Comparison of ENCODE assay signal across 21 mouse cellular contexts in genomic region chr3:138823857-138824256, GRCm38 (mm10).
DNase-seq lines count a peak whose midpoint lies in the region; ATAC-seq and TF ChIP-seq lines count a peak whose summit lies in the region.
"Had no signal": no experiment of that assay in that cellular context is flagged by ENCODE, and none has a peak within 500 bp of the region (broad histone marks: within the 10 kb centered on the region; RNA-seq: fewer than 3 reads in every experiment).

No protein-coding gene starts in this region.

- H3K27me3 ChIP-seq in hindbrain, embryonic 10.5 days (ENCODE audit: insufficient read depth, poor library complexity, severe bottlenecking), result no peaks in the 10 kb centered on the region
- no peaks in the 10 kb centered on the region for H3K27me3 ChIP-seq in hindbrain, postnatal 0 days (ENCODE audit: insufficient read depth, low read length)
- no peaks in the 10 kb centered on the region for H3K27me3 ChIP-seq in neural tube, embryonic 11.5 days (ENCODE audit: control insufficient read depth, insufficient read depth, low read length)
- no peaks in the 10 kb centered on the region for H3K27me3 ChIP-seq in hindbrain, embryonic 13.5 days
- H3K27me3 ChIP-seq: embryonic facial prominence, embryonic 13.5 days; forebrain, embryonic 12.5 days; heart, embryonic 15.5 days; Patski had no signal

- H3K36me3 ChIP-seq in hindbrain, embryonic 10.5 days, result no peaks in the 10 kb centered on the region
- no peaks in the 10 kb centered on the region for H3K36me3 ChIP-seq in hindbrain, postnatal 0 days (ENCODE audit: insufficient read depth, low read length)
- no peaks in the 10 kb centered on the region for H3K36me3 ChIP-seq in neural tube, embryonic 11.5 days (ENCODE audit: control insufficient read depth, insufficient read depth, low read length)
- H3K36me3 ChIP-seq in hindbrain, embryonic 13.5 days, result no peaks in the 10 kb centered on the region
- H3K36me3 ChIP-seq: embryonic facial prominence, embryonic 13.5 days; forebrain, embryonic 12.5 days; heart, embryonic 15.5 days had no signal

- 74% methylated on average over 9 of the region's 9 CpGs for WGBS in hindbrain, embryonic 10.5 days
- 53% methylated on average over 9 of the region's 9 CpGs for WGBS in hindbrain, postnatal 0 days
- 38% methylated on average over 9 of the region's 9 CpGs for WGBS in neural tube, embryonic 11.5 days
- 34% methylated on average over 9 of the region's 9 CpGs for WGBS in hindbrain, embryonic 13.5 days

- DNase-seq in hindbrain, embryonic 10.5 days (ENCODE audit: low spot score), result peak; percentile 42
- DNase-seq in hindbrain, postnatal 0 days (ENCODE audit: low spot score), result no peak
- peak; percentile 60 for DNase-seq in neural tube, embryonic 11.5 days (ENCODE audit: low spot score)
- no peak for DNase-seq in neural tube, embryonic 10.5 days (ENCODE audit: extremely low spot score, low spot score)
- no peak for DNase-seq in Muller cell, postnatal 12 days (ENCODE audit: inconsistent ontology term)
- DNase-seq: adrenal gland, postnatal 14 days; cerebellum, adult 11-12 months; cerebellum, adult 9-10 months; cerebellum, postnatal 25 days; gastrocnemius, postnatal 10 days; heart, adult 2 months; heart, postnatal 14 days had no signal

- H3K9me3 ChIP-seq in hindbrain, embryonic 10.5 days, result no peaks in the 10 kb centered on the region
- no peaks in the 10 kb centered on the region for H3K9me3 ChIP-seq in hindbrain, postnatal 0 days (ENCODE audit: low read length)
- H3K9me3 ChIP-seq in neural tube, embryonic 11.5 days (ENCODE audit: control insufficient read depth, low read length), result no peaks in the 10 kb centered on the region
- no peaks in the 10 kb centered on the region for H3K9me3 ChIP-seq in hindbrain, embryonic 13.5 days
- H3K9me3 ChIP-seq: embryonic facial prominence, embryonic 13.5 days; forebrain, embryonic 12.5 days; heart, embryonic 15.5 days had no signal

- ATAC-seq in hindbrain, postnatal 0 days, result no peak
- ATAC-seq in neural tube, embryonic 11.5 days (ENCODE audit: insufficient read depth, low FRiP score, low TSS enrichment), result peak; percentile 70
- ATAC-seq in hindbrain, embryonic 13.5 days (ENCODE audit: low FRiP score), result 0 out of 2 replicates have a peak, but pooled peaks have one; percentile 5
- no peak for ATAC-seq in megakaryocyte, adult 5-6 weeks (ENCODE audit: poor library complexity, severe bottlenecking)
- ATAC-seq: activated CD4-positive, CD25-positive, alpha-beta regulatory T cell, adult 4 months; inflammation-experienced regulatory T-cells, adult 6 months; Patski had no signal

- H3K27ac ChIP-seq in hindbrain, embryonic 10.5 days, result peak overlapping the region; percentile 50; the same call in 1 of the 2 replicates
- no peak overlapping the region for H3K27ac ChIP-seq in hindbrain, postnatal 0 days
- peak overlapping the region; percentile 45 for H3K27ac ChIP-seq in neural tube, embryonic 11.5 days (ENCODE audit: low read depth, low read length)
- no peak overlapping the region for H3K27ac ChIP-seq in hindbrain, embryonic 13.5 days
- H3K27ac ChIP-seq: embryonic facial prominence, embryonic 13.5 days; forebrain, embryonic 12.5 days; heart, adult 2 months; heart, embryonic 15.5 days had no signal

- H3K9ac ChIP-seq in hindbrain, postnatal 0 days (replicated peaks; ENCODE audit: low read length), result no peak overlapping the region
- no peak overlapping the region for H3K9ac ChIP-seq in neural tube, embryonic 11.5 days (ENCODE audit: low read length)
- H3K9ac ChIP-seq in hindbrain, embryonic 13.5 days, result no peak overlapping the region
- H3K9ac ChIP-seq: embryonic facial prominence, embryonic 13.5 days; forebrain, embryonic 12.5 days; heart, embryonic 15.5 days had no signal

- TF ChIP-seq CTCF in hindbrain, postnatal 0 days (IDR thresholded peaks at IDR 0.05; ENCODE audit: low read depth), result no peak

- peaks cover 78% of the 10 kb centered on the region for H3K4me1 ChIP-seq in hindbrain, embryonic 10.5 days (replicated peaks)
- peaks cover 17% of the 10 kb centered on the region; the same call in 1 of the 2 replicates for H3K4me1 ChIP-seq in hindbrain, postnatal 0 days (ENCODE audit: insufficient read depth, low read length)
- peaks cover 44% of the 10 kb centered on the region for H3K4me1 ChIP-seq in neural tube, embryonic 11.5 days (ENCODE audit: control insufficient read depth, insufficient read depth, low read length)
- H3K4me1 ChIP-seq in hindbrain, embryonic 13.5 days (replicated peaks), result peaks cover 60% of the 10 kb centered on the region

- no peak overlapping the region for H3K4me3 ChIP-seq in hindbrain, embryonic 10.5 days
- H3K4me3 ChIP-seq in hindbrain, postnatal 0 days (ENCODE audit: low read length), result no peak overlapping the region
- no peak overlapping the region for H3K4me3 ChIP-seq in neural tube, embryonic 11.5 days (ENCODE audit: low read depth, low read length)
- H3K4me3 ChIP-seq in hindbrain, embryonic 13.5 days, result no peak overlapping the region
- H3K4me3 ChIP-seq: embryonic facial prominence, embryonic 13.5 days; forebrain, embryonic 12.5 days; heart, adult 2 months; heart, embryonic 15.5 days had no signal

- no peak overlapping the region for H3K4me2 ChIP-seq in hindbrain, postnatal 0 days (ENCODE audit: low read depth, low read length)
- no peak overlapping the region for H3K4me2 ChIP-seq in neural tube, embryonic 11.5 days (ENCODE audit: low read depth)
- no peak overlapping the region for H3K4me2 ChIP-seq in hindbrain, embryonic 13.5 days
- H3K4me2 ChIP-seq: embryonic facial prominence, embryonic 13.5 days; forebrain, embryonic 12.5 days; heart, embryonic 11.5 days; heart, embryonic 15.5 days had no signal

Comparison
In these comparisons a context has a peak if more than half of its experiments do, and no peak if none do; other contexts are left out.
1. DNase-seq: peak in hindbrain, embryonic 10.5 days (single experiment) and neural tube, embryonic 11.5 days (single experiment); none in hindbrain, postnatal 0 days (single experiment), neural tube, embryonic 10.5 days (single experiment) and Muller cell, postnatal 12 days (single experiment).
2. H3K27ac ChIP-seq: peak in hindbrain, embryonic 10.5 days (single experiment) and neural tube, embryonic 11.5 days (single experiment); none in hindbrain, postnatal 0 days (single experiment) and hindbrain, embryonic 13.5 days (single experiment).
3. ATAC-seq: peak in neural tube, embryonic 11.5 days (single experiment) and hindbrain, embryonic 13.5 days (single experiment); none in hindbrain, postnatal 0 days (single experiment) and megakaryocyte, adult 5-6 weeks (single experiment).